Mouse (Mus musculus) midbrain, embryonic 11.5 days (tissue): ENCODE data around the gene Exo5. TPM values are rescaled to one million over a fixed set of nuclear protein-coding genes. Genes with fewer than 3 reads are reported as not detected.

Experiments used
- microRNA-seq: library from miRNA; unstranded; fragments of <30 nt; microRNA quantifications from one replicate; pipeline ENCODE4, GENCODE M21; 2017
- polyA plus RNA-seq: library from polyadenylated mRNA; unstranded; fragments of >200 nt; fragmentation: Nextera tagmentation; extraction: Ambion mirVana; gene quantifications from 2 replicates; pipeline ENCODE4 v1.2.1, GENCODE M21; 2014

Exo5 gene
- polyA plus RNA-seq, 1 experiment from 2014 or later, result 32.3 TPM

Small RNA genes lying within 50 kb of the gene (microRNA-seq; reads per million reads assigned to microRNA genes)
- gene Mir7015, result not detected

Other genes with a start within 250 kb of the Exo5 start
- gene Kcnq4, start 176.4 kb downstream of the Exo5 start, polyA plus RNA-seq, result 1.9 and 2.3 TPM in 2 replicates
- gene Nfyc, start 93.4 kb downstream of the Exo5 start, polyA plus RNA-seq, result 117 and 118 TPM in 2 replicates
- 3.4 and 3.5 TPM in 2 replicates for gene Rims3, start 70.2 kb downstream of the Exo5 start, polyA plus RNA-seq
- gene Zfp69, start 26.7 kb upstream of the Exo5 start, polyA plus RNA-seq, result 9.0 and 9.6 TPM in 2 replicates
- 17.6 and 18.1 TPM in 2 replicates for gene Smap2, start 92.2 kb upstream of the Exo5 start, polyA plus RNA-seq
- gene Col9a2, start 114.4 kb upstream of the Exo5 start, polyA plus RNA-seq, result 2.3 TPM in 2 replicates
- 25.9 and 28.6 TPM in 2 replicates for gene Zmpste24, start 173.2 kb upstream of the Exo5 start, polyA plus RNA-seq
- gene Tmco2, start 184.2 kb upstream of the Exo5 start, polyA plus RNA-seq, result not detected in 2 replicates